Mouse (Mus musculus) E14TG2a.4 (cell line): ENCODE results near the gene Cldn22.

ENCODE experiments used
- CTCF ChIP-seq: conservative IDR thresholded peaks from 2 replicates; pipeline ENCODE4 v1.5.1; 2014; ENCODE audit warnings: low read length
- NANOG ChIP-seq: IDR thresholded peaks from 2 replicates; pipeline ENCODE4 v1.6.1; 2014; ENCODE audit warnings: borderline replicate concordance, low read length, mixed read lengths

DNA sequence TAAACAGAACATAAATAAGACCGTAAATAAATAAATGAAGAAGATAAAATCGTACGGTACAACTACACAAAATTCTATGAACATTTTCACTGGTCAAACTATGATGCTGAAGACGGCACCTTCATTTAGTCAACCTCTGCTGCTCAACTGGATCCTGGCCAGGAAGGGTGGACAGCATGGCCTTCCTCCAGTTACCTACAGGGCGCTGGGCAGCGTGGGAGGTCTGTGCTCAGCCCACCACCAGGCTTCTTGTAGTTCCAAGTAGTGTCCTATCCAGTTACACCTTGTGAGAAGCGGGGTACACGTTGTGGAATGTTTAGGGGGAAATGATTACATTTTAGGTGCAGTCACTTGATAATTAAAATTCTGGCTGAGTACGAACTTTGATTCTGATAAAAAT, 2.6 kb downstream of the Cldn22 start:
- TF ChIP-seq CTCF (no peak), NANOG (no peak)
